Mouse (Mus musculus) urinary bladder, postnatal 4 days (tissue): ENCODE measurements around the gene Pex16.
"Not testable (repeated sequence)": the region's sequence is repeated elsewhere in the genome, so short reads cannot be mapped to it uniquely, and the experiment has no call there.

Experiments
- DNase-seq, 2 experiments: peaks; one replicate each; pipeline ENCODE4 v3.0.0; 2021 to 2022; ENCODE audit warnings: low spot score in 2 of 2

Gene Pex16

DNA sequence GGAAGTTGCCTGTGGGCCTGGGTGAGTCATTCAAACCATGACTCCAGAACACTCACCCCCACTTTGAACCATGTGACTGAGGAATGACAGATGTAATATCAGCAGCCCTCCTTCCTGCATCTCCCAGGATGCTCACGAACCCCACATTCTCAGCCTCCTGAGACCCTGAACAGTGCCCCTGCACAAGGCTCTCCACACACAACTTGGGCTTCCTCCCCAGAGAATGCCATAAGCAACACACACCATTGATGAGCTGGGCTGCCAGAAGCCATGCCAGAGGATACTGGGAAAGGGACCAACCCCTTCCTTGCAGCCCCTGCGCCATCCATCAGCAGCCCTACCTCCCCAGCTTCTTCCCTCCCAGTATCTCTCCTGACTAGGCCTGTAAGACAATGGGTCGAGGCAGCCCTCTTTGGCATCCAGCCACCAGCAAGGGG lies 13.6 kb downstream of the Pex16 start:
- DNase-seq: no peak

GRCm38 (mm10) chr2:92388891-92389641 lies 14.6 kb downstream of the Pex16 start:
- DNase-seq: peak; percentile 85 to 87

DNA sequence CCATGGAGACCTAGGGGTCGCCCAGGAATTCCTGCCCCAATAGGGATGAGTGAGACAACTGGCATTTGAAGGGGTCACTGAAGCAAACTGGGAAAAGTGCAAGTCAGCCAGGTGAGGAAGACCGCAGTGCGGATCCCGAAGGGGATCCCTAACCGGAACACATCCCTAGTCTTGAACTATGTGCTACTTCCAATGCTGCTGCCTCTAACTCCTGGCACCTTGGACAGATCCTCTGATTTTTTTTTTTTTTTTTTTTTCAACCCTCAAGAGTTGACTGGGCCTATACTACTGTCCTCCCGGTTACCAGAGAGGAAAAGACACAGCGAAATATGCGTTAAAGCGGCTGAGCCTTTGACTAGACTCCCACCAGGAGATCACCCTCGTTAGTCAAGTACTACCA lies 15.2 kb downstream of the Pex16 start:
- DNase-seq: no peak

DNA sequence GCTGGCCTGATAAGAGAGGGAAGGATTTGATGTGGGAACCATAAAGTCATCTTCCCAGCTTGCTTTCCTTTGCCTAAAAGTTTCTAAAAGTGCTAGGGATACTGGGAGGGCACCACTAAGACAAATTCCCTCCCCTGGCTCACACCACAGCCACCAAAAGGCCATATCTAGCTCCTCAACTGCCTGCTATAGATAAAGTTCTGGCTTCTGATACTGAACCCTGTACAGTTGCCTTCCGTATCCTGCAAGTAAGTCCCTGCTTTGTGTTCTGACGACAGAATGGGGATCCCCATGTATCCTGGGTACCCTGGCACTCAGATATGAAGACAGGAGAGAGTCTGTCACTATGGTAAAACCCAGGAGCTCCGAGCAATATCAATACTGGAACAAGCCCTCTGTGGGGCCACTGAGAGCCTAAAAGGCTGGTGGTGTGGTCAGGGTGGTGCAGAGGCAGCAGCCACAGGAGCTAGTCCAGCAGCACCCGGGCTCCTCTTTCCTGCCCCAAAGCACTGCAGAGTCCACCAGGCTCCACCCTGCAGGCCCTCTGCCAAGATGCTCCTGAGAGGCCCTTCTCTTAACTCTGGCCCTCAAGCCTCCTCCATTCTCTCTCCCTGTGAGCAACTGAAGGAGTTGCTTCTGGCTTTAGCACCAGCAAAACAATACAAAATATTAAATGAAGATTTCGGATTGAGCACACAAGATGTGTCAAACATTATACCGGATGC lies 15.9 kb downstream of the Pex16 start:
- no peak for DNase-seq

DNA sequence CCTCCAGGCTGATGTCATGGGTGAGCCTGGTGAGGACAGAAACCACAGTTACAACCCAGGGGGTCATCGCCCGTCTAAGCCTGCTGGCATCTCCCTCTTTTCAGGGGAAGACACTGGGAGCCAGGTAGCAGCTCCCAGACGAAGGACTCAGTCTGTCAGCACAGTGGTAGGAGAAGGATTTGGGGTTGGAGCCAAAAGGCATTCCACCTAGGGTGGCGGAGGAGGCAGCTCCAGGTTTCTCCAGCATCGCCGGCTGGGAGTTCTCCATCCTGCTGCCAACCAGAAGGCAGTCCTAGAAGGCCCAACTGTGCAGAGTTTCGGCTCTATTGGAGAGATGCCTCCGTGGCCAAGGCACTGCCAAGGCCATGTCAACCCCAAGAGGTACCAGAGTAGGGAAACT lies 16.6 kb downstream of the Pex16 start:
- no peak for DNase-seq

- no peak for DNase-seq
Observed at GRCm38 (mm10) chr2:92391703-92392317, 17.3 kb downstream of the Pex16 start.

DNA sequence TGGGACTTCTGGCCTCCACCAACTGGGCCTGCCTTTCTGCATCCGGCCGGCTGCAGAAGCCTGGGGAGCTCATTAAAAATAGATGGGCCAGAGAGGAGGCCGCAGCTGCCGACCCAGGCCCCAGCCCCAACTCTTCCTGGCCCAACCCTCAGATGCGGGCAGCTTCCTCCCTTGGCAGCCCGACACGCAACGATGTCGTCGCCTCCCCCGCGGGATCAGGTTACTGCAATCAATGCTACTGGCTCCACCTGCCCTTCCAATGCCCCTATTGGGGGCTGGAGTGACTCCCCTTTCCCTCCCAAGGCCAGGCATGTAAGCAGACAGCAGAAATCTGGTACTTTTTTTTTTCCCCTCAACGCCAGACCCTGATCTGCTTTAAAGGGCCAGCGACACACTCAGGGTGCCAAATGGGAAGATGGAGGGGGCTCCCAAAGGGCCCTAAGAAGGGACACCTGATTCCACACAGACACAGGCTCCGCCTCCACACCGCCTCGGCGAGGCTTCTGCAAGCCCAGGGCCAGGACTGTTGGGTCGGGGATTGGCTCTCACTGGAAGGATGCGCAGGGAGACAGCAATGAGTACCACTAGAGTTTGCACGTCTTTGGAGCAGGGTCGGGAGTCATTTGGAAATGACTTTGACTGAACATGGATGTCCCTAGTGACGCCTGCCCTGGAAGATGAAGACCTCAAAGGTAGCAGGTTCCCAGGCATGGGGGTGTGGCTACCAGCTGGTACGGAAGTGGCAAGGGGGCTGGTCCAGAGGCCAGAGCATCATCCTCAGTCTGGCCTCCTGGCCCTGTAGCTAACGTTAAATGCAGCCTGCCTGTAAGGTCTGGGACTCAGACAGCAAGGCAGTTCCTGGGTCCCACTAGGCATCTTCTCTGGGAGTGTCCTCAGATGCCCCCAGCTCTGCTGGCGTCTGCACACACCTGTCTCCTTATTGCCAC lies 18.1 kb downstream of the Pex16 start:
- peak in 1 of 2 experiments; percentile 43 for DNase-seq

- no peak for DNase-seq
Observed at GRCm38 (mm10) chr2:92395535-92395934, 21.1 kb downstream of the Pex16 start.

DNA sequence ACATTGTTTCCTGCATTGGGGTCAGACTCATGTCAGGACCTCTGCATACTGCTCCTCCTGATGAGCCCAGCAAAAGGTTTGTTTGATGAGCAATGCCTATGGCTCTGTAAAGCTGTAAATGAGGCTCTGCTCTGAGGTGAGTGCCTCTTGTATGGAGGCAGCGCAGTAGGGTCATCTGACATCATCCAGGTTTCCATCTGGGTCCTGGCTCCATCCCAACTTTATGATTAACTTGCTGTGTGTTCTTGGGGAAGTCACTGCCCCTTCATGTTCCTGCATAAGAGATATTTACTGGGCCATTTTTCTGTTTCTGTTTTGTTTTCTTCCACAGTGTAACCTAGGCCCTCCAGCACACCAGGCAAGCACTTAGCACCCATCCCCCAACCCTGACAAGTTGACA lies 23.0 kb downstream of the Pex16 start:
- no peak for DNase-seq

- not testable (repeated sequence) for DNase-seq
Observed at GRCm38 (mm10) chr2:92399877-92400276, 25.4 kb downstream of the Pex16 start.

GRCm38 (mm10) chr2:92400682-92401081 lies 26.2 kb downstream of the Pex16 start:
- DNase-seq: no peak

DNA sequence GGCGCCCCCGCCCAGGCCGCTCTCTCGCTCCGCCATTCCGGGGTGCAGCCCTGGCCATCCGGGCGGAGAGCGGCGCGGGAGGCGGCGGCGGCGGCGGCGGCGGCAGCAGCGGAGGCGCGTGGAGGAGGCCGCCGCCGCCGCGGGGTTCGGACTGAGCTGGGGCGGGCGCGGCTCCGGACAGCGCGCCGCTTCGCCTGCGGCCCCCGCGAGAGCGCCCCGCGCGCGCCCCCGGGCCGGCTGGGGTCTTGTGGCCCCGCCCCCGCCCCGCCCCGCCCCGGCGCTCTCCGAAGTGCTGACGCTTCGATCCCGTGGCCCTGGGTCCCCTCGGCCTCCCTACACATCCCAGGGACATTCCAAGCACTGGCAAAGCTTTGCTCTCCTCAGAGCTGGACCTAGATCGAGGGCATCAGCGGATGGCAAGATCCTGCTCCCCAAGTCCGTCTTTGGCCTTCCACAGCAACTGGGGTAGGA lies 26.6 kb downstream of the Pex16 start, which contains the start of gene Mapk8ip1:
Mapk8ip1 (minus strand) TSS at position 173 of the 471 bp plus-strand sequence.
- no peak for DNase-seq

DNA sequence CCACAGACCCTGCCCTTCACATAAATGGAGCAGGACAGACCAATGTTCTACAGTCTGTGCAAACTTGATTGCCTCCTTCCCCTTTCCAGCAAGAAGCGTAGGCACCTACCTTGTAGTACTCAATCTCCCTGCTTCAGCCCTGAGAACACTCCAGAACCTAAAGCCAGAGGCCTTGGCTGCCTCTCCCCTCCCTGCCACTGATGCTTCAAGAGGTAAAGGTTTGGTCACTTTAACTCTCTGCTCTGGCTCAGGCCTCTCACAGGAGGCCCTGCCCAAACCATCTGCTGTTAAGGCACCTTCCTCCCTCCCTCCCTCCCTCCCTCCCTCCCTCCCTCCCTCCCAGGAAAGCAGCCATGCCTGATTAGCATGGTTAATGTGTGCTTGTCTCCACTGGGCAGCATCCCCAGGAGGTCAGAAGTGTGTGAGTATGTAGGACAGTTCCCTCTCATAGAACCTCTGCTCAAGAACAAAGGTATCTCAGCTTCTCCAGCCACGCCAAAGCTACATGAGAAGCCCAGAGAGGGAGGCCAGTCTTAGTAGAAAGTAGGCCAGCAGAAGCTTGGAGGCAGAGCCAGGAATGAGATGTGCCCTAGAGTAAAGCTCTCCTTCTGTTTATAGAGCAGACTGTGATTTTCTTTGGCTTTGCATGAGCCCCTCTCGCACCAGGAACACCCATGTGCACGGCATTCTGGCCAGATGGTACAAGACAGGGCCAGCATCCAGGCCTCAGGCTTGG lies 28.3 kb downstream of the Pex16 start:
- DNase-seq: no peak

- no peak for DNase-seq
Observed at GRCm38 (mm10) chr2:92403776-92404319, 29.4 kb downstream of the Pex16 start.

DNA sequence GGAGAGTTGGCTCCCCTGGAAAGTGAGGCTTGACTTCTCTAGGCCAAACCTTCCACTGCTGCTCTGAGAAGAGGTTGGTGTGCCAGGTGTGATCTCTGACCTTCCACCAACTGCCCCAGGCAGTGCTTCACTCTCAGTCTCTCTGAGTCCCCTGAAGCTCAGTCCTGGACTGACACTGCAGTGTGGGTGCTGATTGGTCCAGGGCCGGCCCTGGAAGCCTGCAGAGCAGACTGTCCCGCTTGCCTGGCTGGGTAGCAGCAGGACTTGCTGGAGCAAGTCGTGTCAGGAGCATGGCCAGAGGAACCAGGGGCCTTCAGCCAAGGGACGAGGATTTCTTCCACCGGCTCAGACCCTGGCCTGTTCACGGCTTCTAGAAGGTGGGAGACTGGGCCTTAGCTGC lies 30.3 kb downstream of the Pex16 start:
- DNase-seq: no peak

DNA sequence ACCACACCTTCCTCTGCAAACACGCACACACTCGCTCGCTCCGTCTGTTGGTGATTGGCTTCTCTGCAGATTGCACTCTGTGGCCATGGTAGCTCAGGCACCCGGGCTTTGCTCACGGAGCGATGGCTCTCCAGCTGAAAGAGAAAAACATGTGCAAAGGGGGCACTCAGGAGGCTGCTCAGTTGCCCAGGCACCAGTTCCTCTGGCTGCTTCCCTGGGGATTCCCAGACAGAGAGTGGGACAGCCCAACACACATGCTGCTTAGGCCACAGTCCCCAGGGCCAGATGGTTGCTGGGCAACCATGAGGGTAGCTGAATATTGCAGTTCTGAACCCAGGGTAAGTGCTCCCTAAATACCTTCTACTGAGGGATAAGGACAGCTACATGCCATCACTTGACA lies 31.2 kb downstream of the Pex16 start:
- DNase-seq: no peak

DNA sequence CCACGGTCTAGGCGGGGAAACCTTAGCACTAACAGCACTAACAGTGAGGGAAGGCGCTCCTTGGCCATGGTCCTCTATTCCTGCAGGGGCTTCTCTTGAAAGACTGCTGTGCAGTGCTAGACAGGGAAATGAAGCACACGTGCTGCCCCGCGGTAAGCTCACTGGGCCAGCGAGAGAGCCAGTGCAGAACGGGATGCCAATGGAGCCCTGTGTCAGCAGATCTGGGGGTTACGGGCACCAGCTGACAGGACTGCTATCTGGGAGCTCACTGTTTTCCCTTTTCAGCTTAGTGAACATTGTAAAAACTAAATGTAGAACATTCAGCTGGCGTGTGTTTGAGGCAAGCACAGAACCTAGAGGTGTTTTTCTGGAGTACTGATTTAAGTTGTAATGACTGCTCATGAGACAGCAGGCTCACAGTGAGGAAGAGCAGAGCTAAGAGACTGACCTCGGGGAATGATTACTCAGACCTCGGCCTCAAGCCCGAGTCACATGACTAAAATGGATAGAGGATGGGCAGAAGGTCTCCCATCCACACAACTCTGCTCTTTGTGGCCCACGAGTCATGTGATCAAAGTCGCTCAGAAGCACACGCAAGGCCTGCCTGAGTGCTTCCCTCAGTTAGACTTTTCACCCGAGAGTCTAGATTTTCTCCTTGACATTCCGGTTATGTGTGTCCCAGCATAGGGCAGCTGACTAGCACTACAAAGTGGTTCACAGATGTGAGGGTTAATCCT lies 34.0 kb downstream of the Pex16 start:
- no peak for DNase-seq

GRCm38 (mm10) chr2:92411705-92412104 lies 37.2 kb downstream of the Pex16 start:
- DNase-seq: no peak

GRCm38 (mm10) chr2:92421723-92422387 lies 47.4 kb downstream of the Pex16 start:
- no peak for DNase-seq
